Mouse (Mus musculus) CH12.LX (cell line): ENCODE data around the gene Vma21-ps. TPM values are rescaled to one million over a fixed set of nuclear protein-coding genes. Genes with fewer than 3 reads are reported as not detected.

Experiments
- DNase-seq: peaks from one replicate; pipeline ENCODE4 v3.0.0-alpha.2; 2013; ENCODE audit errors: extremely low read depth
- H3K27ac ChIP-seq: 2 replicates; pipeline ENCODE4 v1.5.1; 2012; ENCODE audit warnings: low read depth, mild to moderate bottlenecking, control low read depth, moderate library complexity; ENCODE audit not compliant: insufficient read depth
- H3K27me3 ChIP-seq: replicated peaks from 2 replicates; pipeline ENCODE3; 2012; ENCODE audit warnings: inconsistent platforms
- H3K36me3 ChIP-seq, 2 experiments: replicated peaks in 1 of 2; 2 replicates each; pipeline versions ENCODE3 to v1.6.1; 2012; ENCODE audit warnings: inconsistent platforms in 1 of 2, low read length in 1 of 2, mild to moderate bottlenecking in 1 of 2, mixed read lengths in 1 of 2, moderate library complexity in 1 of 2; ENCODE audit not compliant: control insufficient read depth in 1 of 2, insufficient read depth in 1 of 2
- H3K4me1 ChIP-seq, 2 experiments: 2 replicates each; pipeline ENCODE4 v1.6.1; 2012; ENCODE audit warnings: inconsistent platforms in 1 of 2, moderate library complexity in 1 of 2; ENCODE audit not compliant: insufficient read depth in 2 of 2, control insufficient read depth in 1 of 2
- H3K4me2 ChIP-seq: 2 replicates; pipeline ENCODE4 v1.6.1; 2012; ENCODE audit warnings: low read depth, mild to moderate bottlenecking, control low read depth; ENCODE audit not compliant: poor library complexity, insufficient read depth, severe bottlenecking
- H3K4me3 ChIP-seq, 3 experiments: fragments of 150-350 bp in 1 of 3; sonication (generic) in 1 of 3; replicated peaks in 1 of 3; 2 replicates each; pipeline versions ENCODE3 to v1.5.1; 2011 to 2012; ENCODE audit warnings: low read depth in 2 of 3, low read length in 2 of 3, mild to moderate bottlenecking in 2 of 3, moderate library complexity in 2 of 3, control low read depth in 1 of 3, improper control_type of control experiment in 1 of 3, inconsistent platforms in 1 of 3, mixed read lengths in 1 of 3; ENCODE audit not compliant: poor library complexity in 1 of 3
- H3K79me2 ChIP-seq: replicated peaks from 2 replicates; pipeline ENCODE4 v1.6.1; 2012; ENCODE audit warnings: mild to moderate bottlenecking, moderate library complexity; ENCODE audit not compliant: control insufficient read depth, poor library complexity, insufficient read depth, severe bottlenecking; ENCODE audit errors: extremely low read depth
- H3K9ac ChIP-seq: 2 replicates; pipeline ENCODE4 v1.6.1; 2012; ENCODE audit warnings: low read depth, mild to moderate bottlenecking, control low read depth, moderate library complexity; ENCODE audit not compliant: insufficient read depth
- H3K9me3 ChIP-seq: replicated peaks from 2 replicates; pipeline ENCODE3; 2012; ENCODE audit warnings: low read length, inconsistent platforms, mixed read lengths
- CTCF ChIP-seq, 2 experiments: IDR thresholded peaks in 1 of 2; conservative IDR thresholded peaks in 1 of 2; 2 replicates each; pipeline ENCODE4 v1.5.1; 2011 to 2012; ENCODE audit warnings: low read depth in 2 of 2, low read length in 2 of 2, improper control_type of control experiment in 1 of 2, inconsistent platforms in 1 of 2, mild to moderate bottlenecking in 1 of 2, moderate library complexity in 1 of 2
- E2F4 ChIP-seq: IDR thresholded peaks from 2 replicates; pipeline ENCODE4 v1.6.1; 2011; ENCODE audit warnings: low read depth, low read length, improper control_type of control experiment; ENCODE audit not compliant: insufficient replicate concordance
- EP300 ChIP-seq: IDR thresholded peaks from 2 replicates; pipeline ENCODE4 v1.6.1; 2011; ENCODE audit warnings: low read length, improper control_type of control experiment
- ETS1 ChIP-seq: conservative IDR thresholded peaks from 2 replicates; pipeline ENCODE4 v1.6.1; 2012; ENCODE audit warnings: low read depth, mild to moderate bottlenecking, inconsistent platforms, low read length, improper control_type of control experiment, moderate library complexity
- GABPA ChIP-seq: IDR thresholded peaks from 2 replicates; pipeline ENCODE4 v1.6.1; 2012; ENCODE audit warnings: low read depth, low read length, improper control_type of control experiment, inconsistent platforms; ENCODE audit not compliant: insufficient replicate concordance
- KAT2A ChIP-seq: IDR thresholded peaks from 2 replicates; pipeline ENCODE4 v1.6.1; 2012; ENCODE audit warnings: low read length, improper control_type of control experiment, inconsistent platforms; ENCODE audit not compliant: insufficient replicate concordance
- MEF2A ChIP-seq: IDR thresholded peaks from 2 replicates; pipeline ENCODE4 v1.6.1; 2014; ENCODE audit warnings: low read depth, mild to moderate bottlenecking, inconsistent platforms, low read length, improper control_type of control experiment, borderline replicate concordance
- NELFE ChIP-seq: IDR thresholded peaks from 2 replicates; pipeline ENCODE4 v1.6.1; 2011; ENCODE audit warnings: low read depth, low read length, improper control_type of control experiment
- NRF1 ChIP-seq: IDR thresholded peaks from 2 replicates; pipeline ENCODE4 v1.6.1; 2014; ENCODE audit warnings: low read depth, mild to moderate bottlenecking, inconsistent platforms, low read length, improper control_type of control experiment, moderate library complexity
- POLR2A ChIP-seq: IDR thresholded peaks from 2 replicates; pipeline ENCODE4 v1.6.1; 2011; ENCODE audit warnings: low read depth, mild to moderate bottlenecking, improper control_type of control experiment, low read length
- POLR2AphosphoS2 ChIP-seq: IDR thresholded peaks from 2 replicates; pipeline ENCODE4 v1.6.1; 2011; ENCODE audit warnings: low read depth, low read length, improper control_type of control experiment
- RAD21 ChIP-seq: IDR thresholded peaks from 2 replicates; pipeline ENCODE4 v1.6.1; 2011; ENCODE audit warnings: low read depth, mild to moderate bottlenecking, low read length, improper control_type of control experiment, moderate library complexity
- RCOR1 ChIP-seq: conservative IDR thresholded peaks from 2 replicates; pipeline ENCODE4 v1.6.1; 2012; ENCODE audit warnings: low read depth, mild to moderate bottlenecking, inconsistent platforms, low read length, improper control_type of control experiment
- SIN3A ChIP-seq: IDR thresholded peaks from 2 replicates; pipeline ENCODE4 v1.6.1; 2012; ENCODE audit warnings: low read length, improper control_type of control experiment, inconsistent platforms
- SMC3 ChIP-seq: IDR thresholded peaks from 2 replicates; pipeline ENCODE4 v1.6.1; 2011; ENCODE audit warnings: low read depth, low read length, improper control_type of control experiment
- TCF12 ChIP-seq: IDR thresholded peaks from 2 replicates; pipeline ENCODE4 v1.6.1; 2014; ENCODE audit warnings: low read depth, mild to moderate bottlenecking, inconsistent platforms, low read length, improper control_type of control experiment
- UBTF ChIP-seq: IDR thresholded peaks from 2 replicates; pipeline ENCODE4 v1.6.1; 2012; ENCODE audit warnings: low read depth, mild to moderate bottlenecking, inconsistent platforms, low read length, improper control_type of control experiment, moderate library complexity
- USF2 ChIP-seq: conservative IDR thresholded peaks from 2 replicates; pipeline ENCODE4 v1.6.1; 2011; ENCODE audit warnings: low read depth, low read length, improper control_type of control experiment
- ZC3H11A ChIP-seq: IDR thresholded peaks from 2 replicates; pipeline ENCODE4 v1.6.1; 2012; ENCODE audit warnings: low read depth, mild to moderate bottlenecking, inconsistent platforms, low read length, improper control_type of control experiment
- ZKSCAN1 ChIP-seq: IDR thresholded peaks from 2 replicates; pipeline ENCODE4 v1.6.1; 2012; ENCODE audit warnings: low read depth, inconsistent platforms, low read length, improper control_type of control experiment, borderline replicate concordance
- ZMIZ1 ChIP-seq: IDR thresholded peaks from 2 replicates; pipeline ENCODE4 v1.6.1; 2012; ENCODE audit warnings: low read depth, mild to moderate bottlenecking, inconsistent platforms, low read length, improper control_type of control experiment
- dilution Hi-C: fragments of 300-500 bp; cut with MboI; formaldehyde crosslinking; loops from 2 replicates; pipeline ENCODE4 v1.14.3; 2020; ENCODE audit warnings: low sequenced_read_pairs; ENCODE audit not compliant: extremely low pct_unique_long_range_greater_than_20kb, extremely low pct_ligation_motif_present
- in situ Hi-C: fragments of 300-500 bp; cut with MboI; formaldehyde crosslinking; loops from 3 replicates; pipeline ENCODE4 v1.14.3; 2019; ENCODE audit warnings: low sequenced_read_pairs, low pct_ligation_motif_present, low pct_unique_long_range_greater_than_20kb, mixed read lengths
- polyA plus RNA-seq: library from polyadenylated mRNA; unstranded; fragments of >175 nt; gene quantifications from 2 replicates; pipeline ENCODE4 v1.2.1, GENCODE M21; 2012; ENCODE audit warnings: low read depth; ENCODE audit not compliant: insufficient read length
- total RNA-seq, 2 experiments: library from RNA; depleted of rRNA; stranded (reverse); fragments of 300-350 nt in 1 of 2; fragments of >200 nt in 1 of 2; gene quantifications; 2 replicates each; pipeline ENCODE4 v1.2.3; 2012 to 2014

The Vma21-ps gene
- total and polyA plus RNA-seq, 3 experiments = 1.2 TPM; not detected in 2

GRCm38 (mm10) chr4:52461321-52461720 lies 35.7 kb downstream of the Vma21-ps start:
- H3K9me3 ChIP-seq = peaks cover 2% of the 10 kb centered on the region
- dilution Hi-C loops = no loop called here

GRCm38 (mm10) chr4:52459726-52460125 lies 37.3 kb downstream of the Vma21-ps start:
- no peaks in the 10 kb centered on the region for H3K4me1 ChIP-seq
- H3K4me3 ChIP-seq = no peak overlapping the region
- peak; percentile 15 for DNase-seq
- H3K27ac ChIP-seq = no peak overlapping the region
- H3K9me3 ChIP-seq = peaks cover 2% of the 10 kb centered on the region
- H3K36me3 ChIP-seq = peaks cover 49 to 78% of the 10 kb centered on the region in 2 experiments
- H3K27me3 ChIP-seq = no peaks in the 10 kb centered on the region
- no peak for TF ChIP-seq UBTF
- TF ChIP-seq USF2 = no peak
- TF ChIP-seq RAD21 = peak; percentile 25
- no peak for TF ChIP-seq MEF2A
- TF ChIP-seq CTCF (conservative IDR thresholded peaks at IDR 0.05 in 1 of 2, IDR thresholded peaks at IDR 0.05 in 1 of 2; ENCODE audit: low read depth in 2 of 2, low read length in 2 of 2) = peak; percentile 47 to 60; a peak in 3 of 4 replicates
- no peak for TF ChIP-seq KAT2A
- TF ChIP-seq EP300 = no peak
- 0 out of 2 replicates have a peak, but pooled peaks have one; percentile 8 for TF ChIP-seq SMC3
- TF ChIP-seq ZMIZ1 = no peak
- dilution Hi-C loops = no loop called here
- H3K4me2 ChIP-seq = no peak overlapping the region
- in situ Hi-C loops = no loop called here
- H3K9ac ChIP-seq = no peak overlapping the region
- H3K79me2 ChIP-seq = no peaks in the 10 kb centered on the region

More at GRCm38 (mm10) chr4:52461321-52461720, 35.7 kb downstream of the Vma21-ps start:
- H3K36me3 ChIP-seq = peaks cover 41 to 77% of the 10 kb centered on the region in 2 experiments
- H3K27ac ChIP-seq = no peak overlapping the region
- no peaks in the 10 kb centered on the region for H3K79me2 ChIP-seq
- no peak for DNase-seq
- H3K4me1 ChIP-seq = no peaks in the 10 kb centered on the region
- in situ Hi-C loops = no loop called here
- H3K9ac ChIP-seq = no peak overlapping the region
- TF ChIP-seq RAD21 (no peak), NRF1 (no peak), E2F4 (no peak), EP300 (no peak), ZKSCAN1 (no peak), RCOR1 (no peak), NELFE (no peak), POLR2AphosphoS2 (no peak), ETS1 (no peak), GABPA (no peak), TCF12 (no peak), POLR2A (no peak), CTCF (conservative IDR thresholded peaks at IDR 0.05 in 1 of 2, IDR thresholded peaks at IDR 0.05 in 1 of 2; ENCODE audit: low read depth in 2 of 2, low read length in 2 of 2) (no peak), ZC3H11A (no peak), SIN3A (no peak), MEF2A (no peak), USF2 (no peak)
- no peak overlapping the region for H3K4me2 ChIP-seq
- H3K4me3 ChIP-seq = no peak overlapping the region
- H3K27me3 ChIP-seq = no peaks in the 10 kb centered on the region

Other genes with a start within 250 kb of the Vma21-ps start
- gene Smc2, start 58.0 kb downstream of the Vma21-ps start, total RNA-seq (2012; rRNA removed) = 59.8 and 60.3 TPM in 2 replicates
- 79.7 and 93.0 TPM in 2 replicates for gene Smc2, start 58.0 kb downstream of the Vma21-ps start, total RNA-seq (2014; rRNA removed)
- gene Smc2, start 58.0 kb downstream of the Vma21-ps start, polyA plus RNA-seq = 69.4 and 71.0 TPM in 2 replicates
- 0.85 and 0.92 TPM in 2 replicates for gene Toporsl, start 99.0 kb upstream of the Vma21-ps start, total RNA-seq (2012; rRNA removed)
- 2.0 and 2.4 TPM in 2 replicates for gene Toporsl, start 99.0 kb upstream of the Vma21-ps start, total RNA-seq (2014; rRNA removed)
- 2.5 and 2.6 TPM in 2 replicates for gene Toporsl, start 99.0 kb upstream of the Vma21-ps start, polyA plus RNA-seq